Mouse (Mus musculus) cortical plate, adult 2 months (tissue): ENCODE measurements around the gene Retsat.

Source experiments
- CTCF ChIP-seq: fragments of 200-500 bp; IDR thresholded peaks from 2 replicates; pipeline ENCODE4 v1.5.1; 2011; ENCODE audit warnings: mild to moderate bottlenecking, control low read depth, low read length; ENCODE audit not compliant: insufficient read depth; ENCODE audit errors: extremely low read depth
- POLR2A ChIP-seq: fragments of 200-500 bp; IDR thresholded peaks from 2 replicates; pipeline ENCODE4 v1.6.1; 2011; ENCODE audit warnings: mild to moderate bottlenecking, low read length, control low read depth; ENCODE audit not compliant: insufficient read depth; ENCODE audit errors: extremely low read depth

DNA sequence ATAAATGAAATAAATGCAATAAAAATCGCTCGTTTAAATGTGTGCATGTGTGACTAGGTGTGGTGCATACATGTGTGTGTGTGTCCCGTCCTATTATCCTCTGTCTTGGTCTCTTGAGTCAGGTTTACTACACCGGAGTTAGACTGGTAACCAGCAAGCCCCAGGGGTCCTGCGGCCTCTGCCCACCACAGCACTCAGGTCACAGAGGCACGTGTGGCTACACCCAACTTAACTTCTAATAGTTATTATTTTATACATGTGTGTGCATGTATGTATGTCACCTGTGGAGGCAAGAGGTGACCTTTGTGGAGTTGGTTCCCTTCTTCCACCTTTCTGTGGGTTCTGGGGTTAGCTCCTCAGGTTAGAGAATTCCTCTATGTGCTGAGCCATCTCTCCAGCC, 56.1 kb downstream of the Retsat start:
- TF ChIP-seq CTCF (no peak), POLR2A (no peak)
